Mouse (Mus musculus): ENCODE data around the gene Kcnh6.

DNA sequence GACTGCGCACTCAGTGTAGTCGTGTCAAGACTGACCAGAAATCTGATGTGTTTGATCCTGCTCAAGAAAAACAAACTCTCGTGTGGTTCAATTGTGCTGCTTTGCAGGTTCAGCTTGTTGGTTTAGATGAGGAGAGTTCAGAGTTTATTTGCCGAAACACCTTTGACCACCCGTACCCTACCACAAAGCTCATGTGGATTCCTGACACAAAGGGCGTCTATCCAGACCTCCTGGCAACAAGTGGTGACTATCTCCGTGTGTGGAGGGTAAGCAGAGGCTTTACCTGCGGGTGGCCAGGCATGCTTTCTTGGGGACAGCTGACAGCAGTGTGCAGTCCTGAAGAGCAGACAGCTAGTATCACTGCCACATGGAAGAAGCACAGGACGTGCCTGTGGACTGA, 38.7 kb downstream of the Kcnh6 start:
- TF ChIP-seq POLR2A (IDR thresholded peaks at IDR 0.05; ENCODE audit: borderline replicate concordance, control insufficient read depth, low read depth, low read length) (no peak), CTCF (IDR thresholded peaks at IDR 0.05; ENCODE audit: control insufficient read depth, insufficient read depth, low read length) (no peak)
